Mouse (Mus musculus): Measurements from ENCODE around the gene Dhx30. TPM values are rescaled to one million over a fixed set of nuclear protein-coding genes. Genes with fewer than 3 reads are reported as not detected.

Dhx30 gene
- polyA plus RNA-seq, 1 experiment from 2014 or later = 37.7 TPM

DNA sequence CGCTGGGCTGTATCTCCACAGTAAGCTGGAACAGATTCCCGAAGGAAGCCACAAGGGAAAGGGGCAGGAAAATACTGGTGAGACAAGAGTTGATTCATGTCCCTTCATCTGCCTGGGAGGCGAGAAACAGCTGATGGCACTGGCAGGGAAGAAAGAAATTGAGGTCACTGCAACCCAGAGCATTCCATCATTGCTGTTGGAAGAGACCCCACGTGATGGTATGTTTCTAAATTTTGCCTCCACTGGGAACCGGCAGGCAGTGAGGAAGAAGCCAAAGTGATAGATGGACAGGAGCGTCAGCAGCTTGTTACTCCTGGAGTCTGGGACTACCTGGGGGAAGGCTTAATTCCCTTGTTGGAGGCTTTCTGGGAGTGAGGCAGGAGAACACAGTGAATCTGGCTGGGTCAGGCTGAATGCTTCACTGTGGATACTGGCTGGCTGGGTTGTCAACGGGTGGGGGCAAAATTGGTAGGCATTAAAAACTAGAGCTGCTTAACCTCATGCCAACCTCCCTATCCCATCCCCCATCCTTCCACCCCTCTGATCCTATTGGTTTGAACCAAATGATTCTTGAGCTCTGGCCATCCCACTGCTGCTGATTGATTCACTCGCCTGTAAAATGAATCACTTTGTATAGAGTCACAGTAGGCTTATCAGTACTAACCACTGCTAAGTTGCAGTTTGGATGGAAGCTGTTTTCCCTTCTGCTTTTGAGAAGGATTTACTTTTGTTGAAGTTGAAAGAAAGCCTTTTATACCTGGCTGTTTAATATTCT lies 64.1 kb downstream of the Dhx30 start:
- 59% methylated on average over 8 of the region's 8 CpGs for WGBS
- TF ChIP-seq CTCF (IDR thresholded peaks at IDR 0.05; ENCODE audit: low read depth) = no peak

DNA sequence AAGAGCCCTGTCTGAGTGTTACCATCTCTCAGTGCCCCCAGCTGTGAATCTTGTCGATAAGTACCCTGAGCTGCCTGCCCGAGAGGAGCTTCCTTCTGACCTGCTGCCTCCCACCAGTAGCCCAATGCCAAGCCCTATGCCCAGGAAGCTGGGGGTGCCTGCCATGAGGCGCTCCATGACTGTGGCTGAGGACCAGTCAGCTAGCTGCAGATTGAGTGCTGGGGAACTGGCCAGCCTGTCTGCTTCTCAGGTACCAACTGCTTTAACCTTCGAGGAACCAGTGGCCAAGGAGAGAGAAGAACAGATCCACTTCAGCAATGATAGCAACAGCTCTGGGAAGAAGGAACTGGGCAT lies 64.7 kb downstream of the Dhx30 start:
- ATAC-seq = no peak

More for the DNA sequence above, 64.1 kb downstream of the Dhx30 start:
- Histone ChIP-seq H3K27ac (ENCODE audit: low read depth, low read length) (no peak overlapping the region), H3K9me3 (ENCODE audit: control insufficient read depth) (no peaks in the 10 kb centered on the region), H3K4me1 (replicated peaks; ENCODE audit: control insufficient read depth, insufficient read depth, low read length) (no peaks in the 10 kb centered on the region), H3K9ac (ENCODE audit: low read depth, low read length) (no peak overlapping the region), H3K4me3 (ENCODE audit: low read depth, low read length) (no peak overlapping the region), H3K4me2 (replicated peaks; ENCODE audit: low read depth) (no peak overlapping the region), H3K36me3 (ENCODE audit: control insufficient read depth, insufficient read depth) (no peaks in the 10 kb centered on the region), H3K27me3 (replicated peaks; ENCODE audit: control insufficient read depth, insufficient read depth, low read length) (no peaks in the 10 kb centered on the region)
- ATAC-seq = no peak

DNA sequence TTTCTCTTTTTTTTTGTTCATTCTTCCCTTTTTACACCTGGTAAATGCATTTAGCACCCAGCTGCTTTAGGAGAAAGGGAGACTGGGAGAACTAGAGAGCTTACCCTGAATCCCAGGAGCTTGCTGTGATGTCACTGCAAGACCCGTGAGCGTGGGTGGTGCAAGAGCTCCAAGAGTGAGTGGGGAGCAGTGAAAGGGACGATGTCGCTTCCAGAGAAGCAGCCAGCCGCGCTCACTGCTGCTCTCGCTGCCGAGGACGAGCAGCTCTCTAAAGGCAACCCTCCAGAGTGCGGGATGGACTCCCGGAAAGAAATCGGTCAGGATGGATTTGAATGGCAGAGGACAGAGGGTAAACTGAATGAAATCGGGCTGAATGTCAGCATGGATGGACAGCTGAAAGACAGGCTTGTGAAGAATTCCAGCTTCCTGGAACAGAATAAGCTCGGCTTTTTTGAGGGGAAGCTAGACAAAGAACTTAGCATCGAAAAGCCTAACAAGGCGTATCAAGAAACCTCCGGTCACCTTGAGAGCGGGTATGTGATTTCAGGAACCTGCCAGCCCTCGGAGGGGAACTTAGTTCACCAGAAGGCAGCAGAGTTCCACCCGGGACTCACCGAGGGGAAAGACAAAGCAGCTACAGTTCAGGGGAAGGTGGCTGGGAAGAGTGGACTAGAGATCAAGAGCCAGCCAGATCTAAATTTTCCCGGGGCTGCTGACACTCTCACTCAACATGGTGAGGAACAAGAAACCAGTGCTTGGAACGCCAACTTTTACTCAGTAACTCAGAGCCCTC lies 65.6 kb downstream of the Dhx30 start:
- no peak for TF ChIP-seq CTCF (IDR thresholded peaks at IDR 0.05; ENCODE audit: low read depth)
- Histone ChIP-seq H3K9ac (ENCODE audit: low read depth, low read length) (no peak overlapping the region), H3K36me3 (ENCODE audit: control insufficient read depth, insufficient read depth) (no peaks in the 10 kb centered on the region), H3K27ac (ENCODE audit: low read depth, low read length) (no peak overlapping the region), H3K4me3 (ENCODE audit: low read depth, low read length) (no peak overlapping the region), H3K9me3 (ENCODE audit: control insufficient read depth) (no peaks in the 10 kb centered on the region), H3K27me3 (replicated peaks; ENCODE audit: control insufficient read depth, insufficient read depth, low read length) (no peaks in the 10 kb centered on the region), H3K4me2 (replicated peaks; ENCODE audit: low read depth) (no peak overlapping the region), H3K4me1 (replicated peaks; ENCODE audit: control insufficient read depth, insufficient read depth, low read length) (no peaks in the 10 kb centered on the region)
- 77% methylated on average over 23 of the region's 23 CpGs for WGBS
- ATAC-seq = no peak

More for the DNA sequence above, 64.7 kb downstream of the Dhx30 start:
- Histone ChIP-seq H3K4me1 (replicated peaks; ENCODE audit: control insufficient read depth, insufficient read depth, low read length) (no peaks in the 10 kb centered on the region), H3K4me2 (replicated peaks; ENCODE audit: low read depth) (no peak overlapping the region), H3K36me3 (ENCODE audit: control insufficient read depth, insufficient read depth) (no peaks in the 10 kb centered on the region), H3K9me3 (ENCODE audit: control insufficient read depth) (no peaks in the 10 kb centered on the region), H3K27me3 (replicated peaks; ENCODE audit: control insufficient read depth, insufficient read depth, low read length) (no peaks in the 10 kb centered on the region), H3K4me3 (ENCODE audit: low read depth, low read length) (no peak overlapping the region), H3K27ac (ENCODE audit: low read depth, low read length) (no peak overlapping the region), H3K9ac (ENCODE audit: low read depth, low read length) (no peak overlapping the region)
- WGBS = 80% methylated on average over 4 of the region's 4 CpGs
- no peak for TF ChIP-seq CTCF (IDR thresholded peaks at IDR 0.05; ENCODE audit: low read depth)

DNA sequence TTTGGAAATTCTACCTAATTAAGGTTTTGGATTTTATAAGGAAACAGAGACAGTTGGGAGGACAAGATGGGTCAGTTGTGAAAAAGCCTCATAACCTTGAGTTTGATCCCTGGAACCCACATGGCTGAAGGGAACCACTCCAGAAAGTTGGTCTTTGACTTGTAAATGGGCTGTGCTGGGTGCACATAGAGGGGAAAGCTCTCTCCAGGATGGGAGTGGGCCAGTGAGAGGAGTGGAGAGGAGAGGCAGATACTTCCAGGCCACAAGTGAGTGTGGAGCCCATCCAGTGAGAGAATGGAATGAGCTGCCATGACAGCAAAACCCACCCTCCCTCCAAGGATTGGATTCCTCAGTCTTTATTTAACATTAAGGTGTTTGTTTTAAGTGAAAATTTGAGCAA lies 66.4 kb downstream of the Dhx30 start:
- Histone ChIP-seq H3K4me3 (ENCODE audit: low read depth, low read length) (no peak overlapping the region), H3K27me3 (replicated peaks; ENCODE audit: control insufficient read depth, insufficient read depth, low read length) (no peaks in the 10 kb centered on the region), H3K9me3 (ENCODE audit: control insufficient read depth) (no peaks in the 10 kb centered on the region), H3K4me2 (replicated peaks; ENCODE audit: low read depth) (no peak overlapping the region), H3K27ac (ENCODE audit: low read depth, low read length) (no peak overlapping the region), H3K4me1 (replicated peaks; ENCODE audit: control insufficient read depth, insufficient read depth, low read length) (no peaks in the 10 kb centered on the region), H3K36me3 (ENCODE audit: control insufficient read depth, insufficient read depth) (no peaks in the 10 kb centered on the region), H3K9ac (ENCODE audit: low read depth, low read length) (no peak overlapping the region)
- no peak for TF ChIP-seq CTCF (IDR thresholded peaks at IDR 0.05; ENCODE audit: low read depth)
- no peak for ATAC-seq

DNA sequence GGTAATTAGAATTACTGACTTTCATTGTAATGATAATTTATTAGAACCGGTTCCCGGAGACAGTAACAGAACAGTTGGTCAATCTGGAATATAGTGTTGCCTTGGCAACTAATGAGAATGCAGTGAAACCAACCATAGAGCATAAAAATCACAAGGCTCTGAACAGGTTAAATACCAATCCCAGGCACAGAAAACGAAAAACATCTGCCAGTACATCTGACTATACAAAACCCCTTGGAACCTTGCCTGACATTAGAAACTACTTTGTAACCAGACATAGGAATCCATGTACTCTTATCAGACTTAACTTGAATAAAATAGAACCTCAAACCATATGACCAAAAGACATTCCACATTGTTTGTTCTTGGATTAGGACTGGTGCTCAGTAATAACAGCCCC lies 69.8 kb downstream of the Dhx30 start:
- no peak for TF ChIP-seq CTCF (IDR thresholded peaks at IDR 0.05; ENCODE audit: low read depth)
- no peaks in the 10 kb centered on the region for H3K4me1 ChIP-seq (replicated peaks; ENCODE audit: control insufficient read depth, insufficient read depth, low read length)
- H3K36me3 ChIP-seq (ENCODE audit: control insufficient read depth, insufficient read depth) = no peaks in the 10 kb centered on the region
- H3K27me3 ChIP-seq (replicated peaks; ENCODE audit: control insufficient read depth, insufficient read depth, low read length) = no peaks in the 10 kb centered on the region
- H3K4me2 ChIP-seq (replicated peaks; ENCODE audit: low read depth) = no peak overlapping the region
- H3K27ac ChIP-seq (ENCODE audit: low read depth, low read length) = no peak overlapping the region
- ATAC-seq = no peak
- H3K9ac ChIP-seq (ENCODE audit: low read depth, low read length) = no peak overlapping the region
- 71% methylated on average over 3 of the region's 3 CpGs for WGBS
- H3K4me3 ChIP-seq (ENCODE audit: low read depth, low read length) = no peak overlapping the region
- no peaks in the 10 kb centered on the region for H3K9me3 ChIP-seq (ENCODE audit: control insufficient read depth)

DNA sequence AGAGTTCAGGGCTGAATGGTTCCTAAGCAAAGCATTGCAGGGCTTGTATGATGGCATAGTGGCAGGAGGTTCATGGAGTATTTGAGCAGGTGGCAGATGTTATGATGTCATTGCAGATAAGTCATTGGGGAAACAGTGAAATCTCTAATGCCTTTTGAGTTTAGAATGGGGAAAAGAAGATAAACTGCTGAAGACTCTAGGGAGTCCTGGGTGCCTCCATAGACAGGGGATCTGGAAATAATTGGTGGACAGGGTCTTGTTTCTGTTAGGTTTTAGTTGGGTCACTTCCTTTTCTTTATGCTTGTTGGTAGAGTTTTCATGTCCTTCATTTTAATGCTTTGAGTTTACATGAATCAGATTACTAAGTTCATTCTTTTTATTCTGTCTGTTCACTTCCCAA lies 70.4 kb downstream of the Dhx30 start:
- Histone ChIP-seq H3K9ac (ENCODE audit: low read depth, low read length) (no peak overlapping the region), H3K9me3 (ENCODE audit: control insufficient read depth) (no peaks in the 10 kb centered on the region), H3K4me3 (ENCODE audit: low read depth, low read length) (no peak overlapping the region), H3K27me3 (replicated peaks; ENCODE audit: control insufficient read depth, insufficient read depth, low read length) (no peaks in the 10 kb centered on the region), H3K4me2 (replicated peaks; ENCODE audit: low read depth) (no peak overlapping the region), H3K4me1 (replicated peaks; ENCODE audit: control insufficient read depth, insufficient read depth, low read length) (no peaks in the 10 kb centered on the region), H3K27ac (ENCODE audit: low read depth, low read length) (no peak overlapping the region), H3K36me3 (ENCODE audit: control insufficient read depth, insufficient read depth) (no peaks in the 10 kb centered on the region)
- ATAC-seq = no peak
- TF ChIP-seq CTCF (IDR thresholded peaks at IDR 0.05; ENCODE audit: low read depth) = no peak

All from intestine, postnatal 0 days (tissue).